Mouse (Mus musculus) heart, postnatal 0 days (tissue): ENCODE results near the gene Plekhd1. TPM values are rescaled to one million over a fixed set of nuclear protein-coding genes. Genes with fewer than 3 reads are reported as not detected.
A peak's percentile ranks its signal among the peaks of the same experiment; 100 is the strongest.

Experiments
- ATAC-seq: fragments of 200-750 bp; cut with Nextera tagmentation; 2 replicates; pipeline ENCODE4 v1.8.0; 2017; ENCODE audit warnings: low read depth, moderate number of reproducible peaks, moderate library complexity; ENCODE audit not compliant: insufficient read depth
- DNase-seq: peaks from one replicate; pipeline ENCODE4 v3.0.0-alpha.2; 2016; ENCODE audit warnings: low spot score
- H3K27ac ChIP-seq: fragments of 300-500 bp; sonication (generic); 2 replicates; pipeline ENCODE4 v1.5.1; 2014; ENCODE audit warnings: low read depth, mild to moderate bottlenecking
- H3K27me3 ChIP-seq: fragments of 300-500 bp; sonication (generic); 2 replicates; pipeline ENCODE4 v1.6.1; 2014; ENCODE audit warnings: low read length, mixed read lengths; ENCODE audit not compliant: control insufficient read depth, insufficient read depth
- H3K36me3 ChIP-seq: fragments of 300-500 bp; sonication (generic); replicated peaks from 2 replicates; pipeline ENCODE4 v1.6.1; 2014; ENCODE audit warnings: low read length, mixed read lengths; ENCODE audit not compliant: control insufficient read depth, insufficient read depth
- H3K4me1 ChIP-seq: fragments of 300-500 bp; sonication (generic); 2 replicates; pipeline ENCODE4 v1.6.1; 2014; ENCODE audit warnings: antibody characterized with exemption; ENCODE audit not compliant: control insufficient read depth, insufficient read depth
- H3K4me2 ChIP-seq: fragments of 300-500 bp; sonication (generic); 2 replicates; pipeline ENCODE4 v1.6.1; 2014; ENCODE audit warnings: low read depth, mild to moderate bottlenecking, low read length, moderate library complexity
- H3K4me3 ChIP-seq: fragments of 300-500 bp; sonication (generic); 2 replicates; pipeline ENCODE4 v1.5.1; 2014; ENCODE audit warnings: low read depth, low read length
- H3K9ac ChIP-seq: fragments of 300-500 bp; sonication (generic); replicated peaks from 2 replicates; pipeline ENCODE4 v1.6.1; 2014; ENCODE audit warnings: low read depth, low read length, mixed read lengths
- H3K9me3 ChIP-seq: fragments of 300-500 bp; sonication (generic); replicated peaks from 2 replicates; pipeline ENCODE4 v1.6.1; 2016; ENCODE audit warnings: low read length; ENCODE audit not compliant: control insufficient read depth
- CTCF ChIP-seq: IDR thresholded peaks from 2 replicates; pipeline ENCODE4 v1.5.1; 2016; ENCODE audit warnings: antibody characterized with exemption, control low read depth, low read depth
- EP300 ChIP-seq: IDR thresholded peaks from 2 replicates; pipeline ENCODE4 v1.6.1; 2016; ENCODE audit warnings: antibody characterized with exemption, low read depth
- whole genome bisulfite sequencing: fragments of 180-500 bp; shearing (Covaris S2); extraction: QIAGEN DNeasy Blood & Tissue Kit; methylation state at CpG from one replicate; pipeline ENCODE4 v1.1.7; 2014; 5-methylcytosine and 5-hydroxymethylcytosine counted together
- polyA plus RNA-seq: library from polyadenylated mRNA; unstranded; fragments of >200 nt; fragmentation: Nextera tagmentation; extraction: Ambion mirVana; gene quantifications from 2 replicates; pipeline ENCODE4 v1.2.1, GENCODE M21; 2015
- total RNA-seq: library from RNA; depleted of rRNA; stranded (reverse); fragments of >200 nt; gene quantifications from 2 replicates; pipeline ENCODE4 v1.2.3, GENCODE M21; 2014; ENCODE audit warnings: low replicate concordance

The Plekhd1 gene
- total and polyA plus RNA-seq, 2 experiments from 2014 or later = 0.19 to 2.3 TPM

DNA sequence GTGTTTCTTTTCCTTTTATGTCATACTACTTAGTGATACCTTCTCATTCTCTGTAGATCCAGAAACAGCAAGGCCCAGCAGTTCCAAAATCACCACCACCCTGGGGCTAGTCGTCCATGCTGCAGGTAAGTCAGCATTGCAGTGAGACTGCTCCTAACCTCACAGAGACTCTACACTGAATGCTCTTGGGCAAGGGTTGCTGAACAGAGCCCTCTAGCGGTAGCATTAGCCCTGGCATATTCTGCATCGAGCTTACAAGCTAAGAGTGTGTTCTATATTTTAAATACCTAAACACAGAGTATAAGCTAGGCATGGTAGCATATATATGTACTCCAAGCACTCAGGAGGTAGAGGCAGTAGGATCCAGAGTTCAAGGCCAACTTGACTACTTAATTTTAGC, 19.2 kb upstream of the Plekhd1 start:
- TF ChIP-seq EP300 = no peak
- TF ChIP-seq CTCF = peak; percentile 82
- Histone ChIP-seq H3K9ac (no peak overlapping the region), H3K36me3 (peaks cover 51% of the 10 kb centered on the region), H3K9me3 (no peaks in the 10 kb centered on the region), H3K4me1 (no peaks in the 10 kb centered on the region), H3K4me2 (no peak overlapping the region), H3K27me3 (no peaks in the 10 kb centered on the region), H3K27ac (no peak overlapping the region), H3K4me3 (no peak overlapping the region)
- ATAC-seq (no peak; the same call in 1 of the 2 replicates), DNase-seq (peak; percentile 43)
- 17% methylated on average over 3 of the region's 3 CpGs for WGBS

DNA sequence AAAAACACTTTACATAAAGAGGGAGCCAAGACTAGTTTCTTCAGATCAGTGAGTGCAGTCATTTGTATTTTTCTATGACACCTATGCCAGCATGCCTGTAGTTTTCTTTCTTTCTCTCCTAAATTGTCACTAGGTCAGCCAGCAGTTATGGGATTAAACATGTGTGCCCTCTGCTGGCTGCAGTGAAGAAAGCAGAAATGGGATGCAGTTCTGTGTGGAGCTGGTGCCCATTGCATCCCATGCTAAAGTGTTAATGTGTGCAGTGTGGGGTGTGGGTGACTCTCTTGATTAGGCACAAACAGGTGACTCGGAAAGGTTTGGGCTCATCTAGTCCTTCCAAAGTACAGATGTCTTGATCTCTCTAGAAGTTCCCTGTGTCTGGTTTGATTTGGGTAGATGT, 11.1 kb upstream of the Plekhd1 start:
- Histone ChIP-seq H3K9ac (no peak overlapping the region), H3K4me3 (no peak overlapping the region), H3K27me3 (no peaks in the 10 kb centered on the region), H3K27ac (no peak overlapping the region), H3K36me3 (peaks cover 25% of the 10 kb centered on the region), H3K9me3 (no peaks in the 10 kb centered on the region), H3K4me2 (no peak overlapping the region), H3K4me1 (no peaks in the 10 kb centered on the region)
- 58% methylated on average over 1 of the region's 1 CpGs for WGBS
- DNase-seq (no peak), ATAC-seq (no peak)
- peak; percentile 84 for TF ChIP-seq CTCF
- no peak for TF ChIP-seq EP300

DNA sequence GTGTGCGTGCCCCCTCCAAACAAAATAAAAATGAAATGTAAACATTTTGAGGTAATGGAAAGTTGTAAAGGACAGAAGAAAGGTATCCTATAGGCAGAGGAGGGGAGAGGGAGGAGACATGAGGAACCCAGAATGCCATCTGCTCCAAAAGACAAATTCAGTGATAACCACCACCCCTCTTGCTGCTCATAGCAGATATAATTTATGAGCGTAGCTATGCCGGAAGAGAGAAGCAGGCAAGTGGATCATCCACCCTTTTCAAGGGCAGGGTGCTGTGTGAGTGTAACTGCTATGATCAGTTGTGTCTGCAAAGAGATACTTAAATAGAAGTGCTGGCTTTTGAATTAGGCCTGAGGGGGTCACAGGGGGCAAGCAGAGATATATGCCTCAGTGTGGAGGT, 8.8 kb upstream of the Plekhd1 start:
- 84% methylated on average over 3 of the region's 3 CpGs for WGBS
- TF ChIP-seq CTCF = no peak
- TF ChIP-seq EP300 = no peak
- Histone ChIP-seq H3K27ac (no peak overlapping the region), H3K9me3 (no peaks in the 10 kb centered on the region), H3K4me2 (no peak overlapping the region), H3K9ac (no peak overlapping the region), H3K27me3 (no peaks in the 10 kb centered on the region), H3K36me3 (peaks cover 10% of the 10 kb centered on the region), H3K4me3 (no peak overlapping the region), H3K4me1 (no peaks in the 10 kb centered on the region)
- no peak for DNase-seq
- ATAC-seq = no peak

DNA sequence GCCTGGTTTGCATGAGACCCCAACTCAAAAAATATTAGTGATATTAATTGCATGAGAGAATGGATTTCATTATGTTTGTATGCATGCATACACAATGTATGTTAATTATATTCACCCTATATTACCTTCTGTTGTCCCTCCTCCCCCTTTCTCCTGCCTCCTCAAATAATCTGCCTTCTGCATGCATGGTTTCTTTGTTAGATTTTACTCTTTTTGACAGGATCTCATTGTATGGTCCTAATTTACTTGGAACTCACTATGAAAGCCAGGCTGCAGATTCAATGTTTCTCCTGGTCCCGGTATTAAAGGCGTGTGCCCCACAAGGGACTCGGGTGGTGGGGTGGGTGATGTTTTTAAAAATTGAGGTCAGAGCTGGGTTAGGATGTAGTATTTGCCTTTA, 8.1 kb upstream of the Plekhd1 start:
- Histone ChIP-seq H3K9me3 (no peaks in the 10 kb centered on the region), H3K36me3 (peaks cover 8% of the 10 kb centered on the region), H3K27me3 (no peaks in the 10 kb centered on the region), H3K4me2 (no peak overlapping the region), H3K9ac (no peak overlapping the region), H3K4me3 (no peak overlapping the region), H3K4me1 (no peaks in the 10 kb centered on the region), H3K27ac (no peak overlapping the region)
- no peak for ATAC-seq
- no peak for TF ChIP-seq EP300
- no peak for TF ChIP-seq CTCF
- no peak for DNase-seq
- WGBS = 91% methylated on average over 3 of the region's 3 CpGs

DNA sequence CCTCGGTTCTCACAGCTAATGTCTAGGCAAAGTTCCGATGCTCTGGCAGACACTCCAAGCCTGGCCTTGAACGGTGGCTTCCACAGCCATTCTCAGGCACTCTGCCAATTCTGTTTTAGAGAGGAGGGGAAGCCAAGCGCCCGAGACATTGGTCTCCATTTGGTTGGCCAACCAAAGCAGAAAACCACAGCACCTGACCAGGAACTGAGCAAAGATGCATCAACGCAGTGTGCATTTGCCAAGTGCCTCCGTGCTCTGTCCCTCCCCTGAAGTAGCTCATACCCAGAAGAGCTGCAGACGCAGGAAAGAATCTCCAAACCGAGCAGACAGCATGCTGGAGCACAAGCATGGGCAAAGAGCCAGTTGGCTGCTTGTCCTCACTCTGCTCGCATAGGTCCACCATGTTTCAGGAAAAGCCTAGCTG, 4.6 kb upstream of the Plekhd1 start:
- peak; percentile 76 for DNase-seq
- no peak for TF ChIP-seq EP300
- WGBS = 17% methylated on average over 10 of the region's 10 CpGs
- peak; percentile 67 for ATAC-seq
- Histone ChIP-seq H3K27me3 (peaks cover 22% of the 10 kb centered on the region), H3K4me3 (peak overlapping the region; percentile 16), H3K4me2 (peak overlapping the region; percentile 46), H3K9me3 (no peaks in the 10 kb centered on the region), H3K36me3 (no peaks in the 10 kb centered on the region), H3K9ac (no peak overlapping the region), H3K4me1 (peaks cover 6% of the 10 kb centered on the region; the same call in 1 of the 2 replicates), H3K27ac (peak overlapping the region; percentile 19; the same call in 1 of the 2 replicates)

DNA sequence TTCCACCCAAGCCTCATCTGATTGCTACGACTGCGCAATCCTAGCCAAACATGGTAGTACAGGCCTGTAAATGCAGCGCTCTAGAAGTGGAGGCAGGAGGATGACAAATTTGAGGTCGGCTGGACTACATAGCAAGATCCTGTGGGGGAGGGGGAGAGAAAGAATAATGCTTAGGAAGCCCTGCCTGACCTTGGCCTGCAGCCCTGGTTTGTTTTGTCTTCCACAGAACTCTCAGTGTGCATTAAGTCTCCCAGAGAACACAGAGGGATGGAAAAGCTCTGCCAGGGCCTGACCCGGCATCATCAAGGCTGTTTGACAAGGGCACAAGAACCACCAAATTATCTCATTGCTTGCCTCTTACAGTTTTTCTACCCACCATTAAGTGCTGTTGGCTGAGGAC, 2.7 kb upstream of the Plekhd1 start:
- 58% methylated on average over 5 of the region's 5 CpGs for whole genome bisulfite sequencing
- Histone ChIP-seq H3K4me1 (peaks cover 6% of the 10 kb centered on the region; the same call in 1 of the 2 replicates), H3K9ac (no peak overlapping the region), H3K4me3 (no peak overlapping the region), H3K27me3 (peaks cover 34% of the 10 kb centered on the region), H3K9me3 (no peaks in the 10 kb centered on the region), H3K4me2 (no peak overlapping the region), H3K36me3 (no peaks in the 10 kb centered on the region), H3K27ac (no peak overlapping the region)
- DNase-seq (no peak), ATAC-seq (no peak)
- no peak for TF ChIP-seq EP300
- no peak for TF ChIP-seq CTCF
